Mouse (Mus musculus) ES-Bruce4 (cell line): Measurements from ENCODE around the gene Phkg2.

Experiments
- CTCF ChIP-seq: IDR thresholded peaks from one replicate; pipeline ENCODE4 v1.8.1; 2011; ENCODE audit warnings: low read depth, low read length
- POLR2A ChIP-seq: IDR thresholded peaks from one replicate; pipeline ENCODE4 v1.8.1; 2011; ENCODE audit warnings: low read length; ENCODE audit not compliant: insufficient read depth

DNA sequence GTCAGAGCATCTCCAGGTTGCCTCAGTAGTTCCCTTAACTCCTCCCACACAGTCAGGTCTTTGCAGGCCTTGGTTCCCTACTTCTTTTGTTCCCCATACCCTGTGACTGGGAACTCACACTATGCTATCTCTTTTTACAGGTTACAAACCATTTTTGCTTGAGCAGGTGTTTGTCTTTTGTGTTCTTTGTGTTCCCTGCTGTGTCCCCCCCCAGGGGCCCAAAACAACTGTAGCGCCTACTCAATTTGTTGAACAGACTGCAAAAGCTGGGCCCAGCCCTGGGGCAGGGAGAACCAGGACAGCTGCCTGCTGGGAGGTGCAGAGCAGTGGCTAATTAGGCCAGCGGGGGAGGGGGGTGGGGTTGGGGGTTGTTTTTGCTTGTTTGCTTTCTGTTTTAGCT is 44.8 kb downstream of the Phkg2 start:
- TF ChIP-seq POLR2A (no peak), CTCF (no peak)
